Mouse (Mus musculus): ENCODE results near the gene Dync2h1. TPM values are rescaled to one million over a fixed set of nuclear protein-coding genes. Genes with fewer than 3 reads are reported as not detected.
"Not testable (repeated sequence)": the region's sequence is repeated elsewhere in the genome, so short reads cannot be mapped to it uniquely, and the experiment has no call there.

Dync2h1 gene
- polyA plus RNA-seq, 1 experiment, result 1.1 TPM

DNA sequence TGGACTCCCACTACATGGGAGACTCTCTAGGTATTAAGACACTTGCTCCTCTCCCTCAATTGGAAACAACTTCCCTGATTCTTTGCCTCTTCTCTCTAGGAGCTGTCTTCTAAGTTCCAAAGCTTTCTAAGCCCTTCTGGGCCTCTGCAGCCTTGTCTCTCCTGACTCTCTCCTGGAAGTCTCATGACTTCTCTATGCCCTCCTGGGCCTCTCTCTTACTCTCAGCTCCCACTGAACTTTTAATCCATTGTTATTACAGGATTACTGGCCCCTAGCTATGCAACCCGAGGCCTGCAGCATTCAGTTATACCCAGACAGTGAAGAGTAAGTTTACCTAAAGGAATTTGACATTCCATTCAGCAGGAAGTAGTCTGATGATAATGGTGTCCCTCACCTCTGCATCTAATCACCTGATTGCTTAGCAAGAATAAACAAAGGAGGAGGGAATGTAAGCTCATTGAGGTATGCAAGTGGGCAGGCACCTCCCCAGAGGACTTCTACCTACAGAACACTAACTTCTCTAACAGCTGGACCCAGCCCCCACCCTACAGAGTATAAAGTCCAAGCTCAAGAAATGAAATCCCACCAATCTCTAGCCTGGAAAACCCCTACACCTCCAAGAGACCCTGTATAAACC is 256.7 kb downstream of the Dync2h1 start:
- TF ChIP-seq CEBPB (IDR thresholded peaks at IDR 0.05; ENCODE audit: insufficient read depth, poor library complexity, severe bottlenecking) (no peak), SRF (IDR thresholded peaks at IDR 0.05; ENCODE audit: control insufficient read depth, insufficient read length, low read depth) (no peak), MYOG (IDR thresholded peaks at IDR 0.05; ENCODE audit: control insufficient read depth in 1 of 3, insufficient read depth in 1 of 3, insufficient read length in 2 of 3, low read depth in 2 of 3) (no peak), USF1 (IDR thresholded peaks at IDR 0.05; ENCODE audit: low read depth) (no peak), TCF3 (IDR thresholded peaks at IDR 0.05; ENCODE audit: insufficient read length, low read depth) (no peak), REST (IDR thresholded peaks at IDR 0.05; ENCODE audit: insufficient read depth, insufficient read length) (no peak), POLR2A (IDR thresholded peaks at IDR 0.05; ENCODE audit: insufficient read length, low read depth) (no peak), MYOD1 (IDR thresholded peaks at IDR 0.05; ENCODE audit: control insufficient read depth in 1 of 3, insufficient read length in 2 of 3, low read depth in 2 of 3) (no peak), POLR2AphosphoS2 (IDR thresholded peaks at IDR 0.05; ENCODE audit: insufficient read length, low read depth) (no peak), MAX (IDR thresholded peaks at IDR 0.05; ENCODE audit: low read depth) (no peak), TCF12 (IDR thresholded peaks at IDR 0.05; ENCODE audit: insufficient read depth, poor library complexity, severe bottlenecking) (no peak), E2F4 (IDR thresholded peaks at IDR 0.05; ENCODE audit: insufficient read depth) (no peak)

DNA sequence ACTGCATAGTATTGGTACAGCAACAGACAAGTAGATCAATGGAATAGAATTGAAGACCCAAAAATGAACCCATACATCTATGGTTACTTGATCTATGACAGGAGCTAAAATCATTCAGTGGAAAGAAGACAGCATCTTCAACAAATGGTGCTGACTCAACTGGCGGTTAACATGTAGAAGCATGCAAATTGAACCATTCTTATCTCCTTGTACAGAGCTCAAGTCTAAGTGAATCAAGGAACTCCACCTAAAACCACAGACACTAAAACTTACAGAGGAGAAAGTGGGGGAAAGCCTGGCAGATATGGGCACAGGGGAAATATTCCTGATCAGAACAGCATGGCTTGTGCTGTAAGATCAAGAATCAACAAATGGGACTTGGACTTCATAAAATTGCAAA is 270.8 kb downstream of the Dync2h1 start:
- H3K79me2 ChIP-seq (ENCODE audit: control insufficient read depth, insufficient read depth), result no peaks in the 10 kb centered on the region
- no peak overlapping the region for H3ac ChIP-seq (ENCODE audit: control insufficient read depth, insufficient read length)
- H3K4me3 ChIP-seq, result no peak overlapping the region
- H3K27me3 ChIP-seq (ENCODE audit: control insufficient read depth, insufficient read depth, insufficient read length), result no peaks in the 10 kb centered on the region
- H3K4me2 ChIP-seq (ENCODE audit: low read depth), result no peak overlapping the region
- no peak for TF ChIP-seq MYOD1 (IDR thresholded peaks at IDR 0.05; ENCODE audit: control insufficient read depth in 1 of 3, insufficient read length in 2 of 3, low read depth in 2 of 3)
- H3K36me3 ChIP-seq (ENCODE audit: control insufficient read depth, insufficient read depth), result no peaks in the 10 kb centered on the region

More for the DNA sequence above, 256.7 kb downstream of the Dync2h1 start:
- Histone ChIP-seq H3K79me2 (ENCODE audit: control insufficient read depth, insufficient read depth) (no peaks in the 10 kb centered on the region), H3K4me2 (ENCODE audit: low read depth) (no peak overlapping the region), H3ac (ENCODE audit: control insufficient read depth, insufficient read length) (no peak overlapping the region), H3K36me3 (ENCODE audit: control insufficient read depth, insufficient read depth) (no peaks in the 10 kb centered on the region), H3K4me3 (no peak overlapping the region), H3K27me3 (ENCODE audit: control insufficient read depth, insufficient read depth, insufficient read length) (no peaks in the 10 kb centered on the region)

DNA sequence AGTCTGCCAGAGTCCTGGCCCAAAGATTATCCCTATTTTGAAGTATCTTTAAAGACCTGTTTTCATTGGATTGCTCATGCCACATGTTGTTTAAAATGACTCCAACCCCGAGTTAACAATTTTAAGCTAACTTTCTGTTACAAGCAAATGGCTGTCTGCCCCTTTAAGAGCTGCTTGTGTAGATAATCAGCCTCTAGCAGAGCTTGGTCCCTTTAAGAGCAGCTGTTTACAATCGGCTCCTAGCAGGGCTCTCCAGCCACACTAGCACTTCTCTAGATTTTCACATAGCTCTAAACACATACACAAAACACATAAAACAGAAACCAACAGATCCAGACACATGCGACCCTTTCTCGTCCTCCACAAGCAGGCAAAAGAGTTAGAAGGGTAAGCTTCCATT is 273.7 kb downstream of the Dync2h1 start:
- H3K79me2 ChIP-seq (ENCODE audit: control insufficient read depth, insufficient read depth); H3K36me3 ChIP-seq (ENCODE audit: control insufficient read depth, insufficient read depth); H3ac ChIP-seq (ENCODE audit: control insufficient read depth, insufficient read length); H3K27me3 ChIP-seq (ENCODE audit: control insufficient read depth, insufficient read depth, insufficient read length); H3K4me3 ChIP-seq: not testable (repeated sequence)
- peak overlapping the region; percentile 21 for H3K4me2 ChIP-seq (ENCODE audit: low read depth)

DNA sequence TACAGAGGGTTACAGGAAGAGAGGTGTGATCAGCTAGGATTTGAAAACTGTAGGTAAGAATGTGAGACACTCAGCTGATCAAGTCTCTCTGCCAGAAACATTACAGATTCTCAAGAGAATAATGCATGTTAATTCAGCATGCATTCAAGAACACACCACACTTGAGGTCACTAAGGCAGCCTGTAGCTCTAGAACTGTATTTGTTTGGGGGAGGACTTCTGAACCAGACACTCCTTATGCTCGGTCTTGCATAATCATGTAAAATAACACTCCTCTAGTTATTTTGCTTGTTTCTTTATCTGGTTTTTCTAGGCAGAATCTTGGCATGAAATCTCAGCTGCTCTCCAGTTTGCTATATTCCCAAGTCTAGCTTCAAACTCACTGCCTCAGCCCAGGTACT is 282.6 kb downstream of the Dync2h1 start:
- no peak overlapping the region for H3ac ChIP-seq (ENCODE audit: control insufficient read depth, insufficient read length)
- H3K36me3 ChIP-seq (ENCODE audit: control insufficient read depth, insufficient read depth), result no peaks in the 10 kb centered on the region
- H3K4me2 ChIP-seq (ENCODE audit: low read depth), result no peak overlapping the region
- no peaks in the 10 kb centered on the region for H3K27me3 ChIP-seq (ENCODE audit: control insufficient read depth, insufficient read depth, insufficient read length)
- no peak overlapping the region for H3K4me3 ChIP-seq
- TF ChIP-seq SRF (IDR thresholded peaks at IDR 0.05; ENCODE audit: control insufficient read depth, insufficient read length, low read depth) (no peak), MAX (IDR thresholded peaks at IDR 0.05; ENCODE audit: low read depth) (no peak), MYOG (IDR thresholded peaks at IDR 0.05; ENCODE audit: control insufficient read depth in 1 of 3, insufficient read depth in 1 of 3, insufficient read length in 2 of 3, low read depth in 2 of 3) (no peak), REST (IDR thresholded peaks at IDR 0.05; ENCODE audit: insufficient read depth, insufficient read length) (no peak), TCF12 (IDR thresholded peaks at IDR 0.05; ENCODE audit: insufficient read depth, poor library complexity, severe bottlenecking) (no peak), USF1 (IDR thresholded peaks at IDR 0.05; ENCODE audit: low read depth) (no peak), CEBPB (IDR thresholded peaks at IDR 0.05; ENCODE audit: insufficient read depth, poor library complexity, severe bottlenecking) (no peak), POLR2A (IDR thresholded peaks at IDR 0.05; ENCODE audit: insufficient read length, low read depth) (no peak), MYOD1 (IDR thresholded peaks at IDR 0.05; ENCODE audit: control insufficient read depth in 1 of 3, insufficient read length in 2 of 3, low read depth in 2 of 3) (no peak), TCF3 (IDR thresholded peaks at IDR 0.05; ENCODE audit: insufficient read length, low read depth) (no peak), E2F4 (IDR thresholded peaks at IDR 0.05; ENCODE audit: insufficient read depth) (no peak)
- no peaks in the 10 kb centered on the region for H3K79me2 ChIP-seq (ENCODE audit: control insufficient read depth, insufficient read depth)

DNA sequence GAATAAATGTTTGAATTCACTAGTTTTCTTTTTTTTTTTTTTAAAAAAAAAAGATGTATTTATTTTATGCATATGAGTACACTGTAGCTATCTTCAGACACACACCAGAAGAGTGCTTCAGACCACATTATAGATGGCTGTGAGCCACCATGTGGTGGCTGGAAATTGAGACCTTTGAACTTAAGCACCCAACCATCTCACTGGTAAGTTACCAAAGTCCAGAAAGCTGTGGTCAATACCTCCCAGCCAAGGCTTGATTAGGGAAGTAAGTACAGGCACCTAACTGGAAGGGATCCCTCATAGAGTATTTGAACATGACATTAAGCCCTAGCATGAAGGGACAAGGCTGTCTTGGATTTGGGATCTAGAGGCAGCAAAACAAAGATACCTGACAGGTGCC is 292.9 kb downstream of the Dync2h1 start:
- no peak overlapping the region for H3ac ChIP-seq (ENCODE audit: control insufficient read depth, insufficient read length)
- no peak overlapping the region for H3K4me2 ChIP-seq (ENCODE audit: low read depth)
- H3K79me2 ChIP-seq (ENCODE audit: control insufficient read depth, insufficient read depth), result no peaks in the 10 kb centered on the region
- TF ChIP-seq MYOG (IDR thresholded peaks at IDR 0.05; ENCODE audit: control insufficient read depth in 1 of 3, insufficient read depth in 1 of 3, insufficient read length in 2 of 3, low read depth in 2 of 3), result no peak
- TF ChIP-seq SRF (IDR thresholded peaks at IDR 0.05; ENCODE audit: control insufficient read depth, insufficient read length, low read depth), result no peak
- no peak for TF ChIP-seq POLR2AphosphoS2 (IDR thresholded peaks at IDR 0.05; ENCODE audit: insufficient read length, low read depth)
- no peak for TF ChIP-seq TCF12 (IDR thresholded peaks at IDR 0.05; ENCODE audit: insufficient read depth, poor library complexity, severe bottlenecking)
- no peak for TF ChIP-seq CEBPB (IDR thresholded peaks at IDR 0.05; ENCODE audit: insufficient read depth, poor library complexity, severe bottlenecking)
- TF ChIP-seq POLR2A (IDR thresholded peaks at IDR 0.05; ENCODE audit: insufficient read length, low read depth), result no peak
- TF ChIP-seq TCF3 (IDR thresholded peaks at IDR 0.05; ENCODE audit: insufficient read length, low read depth), result no peak
- TF ChIP-seq REST (IDR thresholded peaks at IDR 0.05; ENCODE audit: insufficient read depth, insufficient read length), result no peak
- no peak for TF ChIP-seq E2F4 (IDR thresholded peaks at IDR 0.05; ENCODE audit: insufficient read depth)
- no peak overlapping the region for H3K4me3 ChIP-seq
- H3K27me3 ChIP-seq (ENCODE audit: control insufficient read depth, insufficient read depth, insufficient read length), result no peaks in the 10 kb centered on the region
- H3K36me3 ChIP-seq (ENCODE audit: control insufficient read depth, insufficient read depth), result no peaks in the 10 kb centered on the region
